ENCODE assay signal across 18 mouse cellular contexts in the genomic region with DNA sequence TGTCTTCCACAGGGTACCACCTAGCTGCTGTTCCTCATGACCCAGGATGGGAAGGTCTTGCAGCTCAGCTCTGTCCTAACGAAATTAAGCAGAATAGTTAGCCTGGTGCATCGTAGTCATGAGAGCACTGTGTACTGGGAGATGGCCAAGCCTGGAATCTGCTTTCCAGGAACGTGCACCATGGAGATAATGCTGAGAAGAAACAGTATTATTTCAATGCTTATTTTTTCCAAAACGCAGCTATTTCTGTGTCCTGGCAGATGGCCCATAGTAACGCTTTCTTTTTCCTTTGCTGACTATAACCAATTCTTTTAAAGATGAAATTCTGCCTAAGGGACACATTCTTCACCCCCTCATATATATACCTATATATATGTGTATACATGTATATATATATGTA.
"Had no signal": no experiment of that assay in that cellular context is flagged by ENCODE, and none has a peak within 500 bp of the region (broad histone marks: within the 10 kb centered on the region; RNA-seq: fewer than 3 reads in every experiment).

No protein-coding gene starts in this region.

- H3K36me3 ChIP-seq: kidney, embryonic 15.5 days; liver, embryonic 13.5 days; neural tube, embryonic 12.5 days; neural tube, embryonic 15.5 days; stomach, embryonic 15.5 days had no signal

- H3K4me1 ChIP-seq: kidney, embryonic 15.5 days; liver, embryonic 13.5 days; neural tube, embryonic 12.5 days; stomach, embryonic 15.5 days had no signal

- H3K27me3 ChIP-seq: kidney, embryonic 15.5 days; liver, embryonic 13.5 days; neural tube, embryonic 12.5 days; neural tube, embryonic 15.5 days; stomach, embryonic 15.5 days had no signal

- H3K4me2 ChIP-seq: kidney, embryonic 15.5 days; liver, embryonic 13.5 days; midbrain, embryonic 11.5 days; neural tube, embryonic 12.5 days; neural tube, embryonic 15.5 days; stomach, embryonic 15.5 days had no signal

- H3K9me3 ChIP-seq: kidney, embryonic 15.5 days; neural tube, embryonic 12.5 days; neural tube, embryonic 15.5 days; stomach, embryonic 15.5 days had no signal

- H3K4me3 ChIP-seq: kidney, embryonic 15.5 days; liver, embryonic 13.5 days; neural tube, embryonic 12.5 days; neural tube, embryonic 15.5 days; stomach, embryonic 15.5 days had no signal

- ATAC-seq: intestine, postnatal 0 days had no signal

- H3K9ac ChIP-seq: kidney, embryonic 15.5 days; liver, embryonic 13.5 days; neural tube, embryonic 12.5 days; neural tube, embryonic 15.5 days; stomach, embryonic 15.5 days had no signal

- DNase-seq: kidney, adult 8-10 months; kidney, postnatal 10 days; kidney, postnatal 36 days; liver, embryonic 13.5 days; lung, adult 2 months; lung, postnatal 14 days; lung, postnatal 4 days; midbrain, embryonic 14.5 days; retina, postnatal 1 day; spleen, adult 18-20 months; thymus, adult 18-20 months; thymus, postnatal 36 days had no signal

- H3K27ac ChIP-seq: kidney, embryonic 15.5 days; liver, embryonic 13.5 days; neural tube, embryonic 12.5 days; neural tube, embryonic 15.5 days; stomach, embryonic 15.5 days had no signal
